Mouse (Mus musculus) bone marrow, adult 2 months (tissue): Measurements from ENCODE around the gene Ccdc185.

Source experiments
- CTCF ChIP-seq: fragments of 200-500 bp; IDR thresholded peaks from 2 replicates; pipeline ENCODE4 v1.5.1; 2011; ENCODE audit warnings: low read length, control low read depth; ENCODE audit not compliant: control insufficient read depth, insufficient read depth
- POLR2A ChIP-seq: fragments of 200-500 bp; IDR thresholded peaks from 2 replicates; pipeline ENCODE4 v1.6.1; 2011; ENCODE audit warnings: low read depth, mild to moderate bottlenecking, control low read depth, low read length, borderline replicate concordance; ENCODE audit not compliant: control insufficient read depth

DNA sequence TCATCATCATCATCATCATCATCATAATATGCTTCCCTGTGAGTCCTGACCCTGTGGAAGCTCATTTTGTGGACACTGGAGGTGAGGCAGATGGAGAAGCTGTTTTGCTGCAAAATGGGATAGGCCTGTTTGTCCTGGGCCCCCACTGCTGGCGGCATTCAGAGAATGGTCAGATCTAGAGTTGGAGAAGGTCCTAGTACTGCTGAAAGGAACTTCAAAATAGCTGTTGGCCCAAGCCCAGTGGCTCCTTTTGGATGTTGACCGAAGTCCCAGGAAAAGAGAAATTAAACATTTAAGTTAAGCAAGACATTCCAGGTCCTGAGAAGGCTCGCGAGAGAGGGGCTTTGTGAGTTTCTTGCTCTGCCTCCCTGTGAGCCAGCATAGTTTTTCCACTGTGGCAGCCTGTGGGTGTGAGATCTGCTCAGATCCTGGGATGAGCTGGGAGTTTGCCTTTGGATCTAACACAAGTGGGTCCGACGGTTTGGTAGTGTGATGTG is 30.1 kb upstream of the Ccdc185 start:
- no peak for TF ChIP-seq POLR2A
- TF ChIP-seq CTCF = no peak
